Mouse (Mus musculus) c-Kit-positive CD71-positive TER-119-positive erythroid progenitor cells, embryonic 14.5 days (primary cell): ENCODE data around the gene Sp8.

Experiments
- DNase-seq: peaks from one replicate; pipeline ENCODE4 v3.0.0-alpha.2; 2013; ENCODE audit warnings: low spot score

The Sp8 gene

GRCm38 (mm10) chr12:118846221-118846620, at the start of gene Sp8:
Sp8 (plus strand) TSS chr12:118846329.
- no peak for DNase-seq

GRCm38 (mm10) chr12:118811328-118811961, 34.7 kb upstream of the Sp8 start:
- DNase-seq, result no peak

- DNase-seq, result no peak
These were observed 31.6 kb upstream of the Sp8 start for GRCm38 (mm10) chr12:118814561-118814960.

GRCm38 (mm10) chr12:118816156-118816555, 30.0 kb upstream of the Sp8 start:
- no peak for DNase-seq

GRCm38 (mm10) chr12:118829881-118830280, 16.2 kb upstream of the Sp8 start:
- no peak for DNase-seq

GRCm38 (mm10) chr12:118836411-118837341, 9.5 kb upstream of the Sp8 start:
- no peak for DNase-seq

GRCm38 (mm10) chr12:118837361-118837760, 8.8 kb upstream of the Sp8 start:
- DNase-seq, result no peak

- no peak for DNase-seq
These were observed 7.9 kb upstream of the Sp8 start for GRCm38 (mm10) chr12:118838260-118838659.

- no peak for DNase-seq
These were observed 6.7 kb upstream of the Sp8 start for GRCm38 (mm10) chr12:118839398-118839797.

- no peak for DNase-seq
These were observed 5.8 kb upstream of the Sp8 start for GRCm38 (mm10) chr12:118840301-118840700.

- DNase-seq, result no peak
These were observed 5.3 kb upstream of the Sp8 start for GRCm38 (mm10) chr12:118840861-118841260.

- no peak for DNase-seq
These were observed 4.7 kb upstream of the Sp8 start for GRCm38 (mm10) chr12:118841381-118841922.

- no peak for DNase-seq
These were observed 4.1 kb upstream of the Sp8 start for GRCm38 (mm10) chr12:118841971-118842550.

GRCm38 (mm10) chr12:118842671-118843411, 3.3 kb upstream of the Sp8 start:
- DNase-seq, result no peak

GRCm38 (mm10) chr12:118844111-118844510, 2.0 kb upstream of the Sp8 start:
- no peak for DNase-seq

- DNase-seq, result no peak
These were observed 1.3 kb upstream of the Sp8 start for GRCm38 (mm10) chr12:118844841-118845240.

GRCm38 (mm10) chr12:118845351-118845750, 778 bp upstream of the Sp8 start:
- no peak for DNase-seq

GRCm38 (mm10) chr12:118846649-118847321, 656 bp downstream of the Sp8 start:
- DNase-seq, result no peak

- DNase-seq, result no peak
These were observed 1.3 kb downstream of the Sp8 start for GRCm38 (mm10) chr12:118847381-118847780.

GRCm38 (mm10) chr12:118847861-118848495, 1.8 kb downstream of the Sp8 start:
- DNase-seq, result no peak
